Mouse (Mus musculus): ENCODE measurements around the gene Atp2b4.
"Not testable (repeated sequence)": the region's sequence is repeated elsewhere in the genome, so short reads cannot be mapped to it uniquely, and the experiment has no call there.

Gene Atp2b4

DNA sequence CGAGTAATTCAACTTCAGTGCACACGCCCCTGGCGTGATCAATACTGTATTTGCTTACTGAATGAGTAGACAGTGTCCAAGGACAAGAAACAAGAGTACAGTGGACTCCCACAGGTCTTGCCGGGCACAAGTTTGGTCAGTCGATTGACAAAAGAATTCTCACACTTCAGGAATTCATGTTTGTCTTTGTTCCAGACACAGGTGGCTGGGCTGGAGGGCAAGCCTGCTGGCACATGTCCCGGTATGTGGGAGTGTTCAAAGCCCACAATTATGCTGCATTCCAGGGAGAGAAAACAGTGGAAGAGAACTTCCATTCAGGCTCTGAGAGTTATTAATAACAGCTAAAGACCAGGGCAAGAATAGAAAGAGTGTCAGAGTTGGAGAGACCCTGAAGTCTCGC lies 104.9 kb downstream of the Atp2b4 start:
- no peak for DNase-seq (ENCODE audit: low read depth, low spot score)

DNA sequence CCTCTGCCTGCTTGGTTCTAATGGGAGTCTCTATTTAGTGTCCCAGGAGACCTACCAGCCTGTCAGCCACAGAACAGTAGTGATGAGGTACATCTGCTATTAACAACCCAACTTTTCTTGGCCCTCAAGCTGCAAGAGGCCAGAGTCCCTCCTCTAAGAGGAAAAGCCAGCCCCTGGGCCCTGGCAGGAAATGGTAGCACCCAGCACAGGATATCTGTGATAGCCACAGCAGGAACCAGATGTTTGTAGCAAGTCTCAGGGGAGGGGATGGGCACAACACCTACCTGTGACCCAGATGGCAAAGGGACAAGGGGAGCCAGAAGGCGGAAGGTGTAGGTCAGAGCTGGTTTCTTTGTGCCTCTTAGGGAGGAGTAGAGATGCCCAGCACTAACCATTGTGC lies 106.0 kb downstream of the Atp2b4 start:
- DNase-seq (ENCODE audit: low read depth, low spot score) = peak; percentile 58

GRCm38 (mm10) chr1:133694301-133694700 lies 106.5 kb downstream of the Atp2b4 start:
- DNase-seq (ENCODE audit: low read depth, low spot score) = peak; percentile 32

DNA sequence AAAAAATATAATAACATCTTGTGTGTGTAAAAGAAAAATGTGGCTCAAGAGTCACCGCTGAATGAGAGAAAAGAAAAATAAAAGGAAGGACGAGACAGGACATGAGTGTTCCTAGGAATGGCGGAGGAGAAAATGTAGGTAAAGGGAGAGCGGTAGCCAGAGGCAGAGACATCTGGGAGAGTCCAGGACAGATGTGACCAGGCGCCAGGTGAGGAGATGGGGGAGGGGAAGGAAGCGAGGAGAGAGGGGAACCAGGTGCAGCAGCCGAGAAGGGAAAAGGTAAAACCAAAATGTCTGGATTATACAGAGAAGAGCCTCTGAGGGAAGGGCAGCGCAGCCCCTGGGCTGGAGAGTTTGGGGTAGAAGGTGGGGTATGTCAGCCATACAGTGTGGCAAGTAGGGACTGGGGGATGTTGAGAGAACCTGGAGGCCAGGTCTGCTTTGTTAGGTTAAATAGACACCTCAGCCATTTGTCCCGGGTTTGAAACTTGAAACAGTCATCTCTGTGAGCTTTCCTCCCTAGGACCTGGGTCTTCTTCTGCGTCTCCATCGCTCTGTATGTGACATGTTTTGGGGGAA lies 107.2 kb downstream of the Atp2b4 start:
- DNase-seq (ENCODE audit: low read depth, low spot score) = no peak

DNA sequence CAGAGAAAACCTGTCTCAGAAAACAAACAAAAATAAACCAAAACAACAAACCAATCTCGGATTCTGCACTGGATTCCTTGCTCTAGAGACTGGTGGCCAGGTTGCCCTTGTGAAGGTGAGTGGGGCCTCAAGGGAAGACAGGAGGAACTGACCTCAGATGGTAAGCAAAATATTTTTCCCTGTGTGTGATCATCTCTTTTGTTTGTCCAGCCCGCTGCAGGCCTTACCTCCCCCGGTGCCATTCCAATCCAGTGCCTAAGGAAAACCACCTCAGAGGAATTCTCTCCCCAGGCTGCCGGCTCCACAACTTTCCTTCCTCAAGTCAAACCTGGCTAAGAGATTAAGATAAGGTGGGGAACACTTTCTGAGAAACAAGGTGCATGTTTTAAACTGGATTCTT lies 108.6 kb downstream of the Atp2b4 start:
- no peak for DNase-seq (ENCODE audit: low read depth, low spot score)

GRCm38 (mm10) chr1:133691046-133691445 lies 109.8 kb downstream of the Atp2b4 start:
- DNase-seq (ENCODE audit: low read depth, low spot score) = peak; percentile 53

GRCm38 (mm10) chr1:133689897-133690296 lies 110.9 kb downstream of the Atp2b4 start, which contains the start of gene Lax1:
TSS of gene Lax1 (minus strand) at chr1:133690108.
- peak; percentile 89 for DNase-seq (ENCODE audit: low read depth, low spot score)

DNA sequence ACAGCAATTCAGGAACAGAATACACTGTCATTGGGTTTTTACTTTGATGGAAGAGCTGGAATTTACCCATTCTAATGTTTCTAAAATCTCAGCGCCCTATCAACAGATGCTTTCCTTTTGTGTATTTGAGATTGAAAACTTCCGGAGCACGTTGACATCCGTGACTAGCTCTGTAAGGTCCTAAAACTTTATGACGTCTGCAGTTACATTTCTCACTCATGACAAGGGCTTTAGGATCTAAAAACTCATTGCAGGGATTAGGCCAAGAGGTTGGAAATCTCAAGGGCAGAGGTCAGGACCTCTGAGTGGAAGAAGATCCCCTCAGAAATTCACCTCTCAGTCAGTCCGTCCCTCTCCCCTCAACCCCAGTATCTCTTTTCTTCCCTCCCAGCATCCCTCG lies 112.5 kb downstream of the Atp2b4 start:
- DNase-seq (ENCODE audit: low read depth, low spot score) = peak; percentile 35

- DNase-seq (ENCODE audit: low read depth, low spot score) = no peak
Measured at GRCm38 (mm10) chr1:133685749-133686519, 114.9 kb downstream of the Atp2b4 start.

- no peak for DNase-seq (ENCODE audit: low read depth, low spot score)
Measured at GRCm38 (mm10) chr1:133671801-133672200, 129.0 kb downstream of the Atp2b4 start.

GRCm38 (mm10) chr1:133671266-133671665 lies 129.6 kb downstream of the Atp2b4 start:
- DNase-seq (ENCODE audit: low read depth, low spot score) = no peak

DNA sequence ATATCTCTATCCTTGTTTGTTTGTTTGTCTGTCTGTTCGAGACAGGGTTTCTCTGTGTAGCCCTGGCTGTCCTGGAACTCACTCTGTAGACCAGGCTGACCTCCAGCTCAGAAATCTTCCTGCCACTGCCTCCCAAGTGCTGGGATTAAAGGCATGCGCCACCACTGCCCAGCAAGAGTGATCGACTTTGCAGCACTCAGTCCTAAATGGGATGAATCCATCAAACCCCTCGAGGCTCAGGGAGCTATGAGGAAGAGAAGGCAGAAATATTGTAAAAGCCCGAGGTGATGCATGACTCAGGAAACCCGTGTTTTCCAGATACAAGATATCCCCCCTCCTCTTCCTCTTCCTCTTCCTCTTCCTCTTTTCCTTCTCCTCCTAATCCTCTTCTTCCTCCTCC lies 130.1 kb downstream of the Atp2b4 start:
- no peak for DNase-seq (ENCODE audit: low read depth, low spot score)

GRCm38 (mm10) chr1:133670190-133670589 lies 130.7 kb downstream of the Atp2b4 start:
- no peak for DNase-seq (ENCODE audit: low read depth, low spot score)

- no peak for DNase-seq (ENCODE audit: low read depth, low spot score)
Measured at GRCm38 (mm10) chr1:133668618-133669017, 132.2 kb downstream of the Atp2b4 start.

- no peak for DNase-seq (ENCODE audit: low read depth, low spot score)
Measured at GRCm38 (mm10) chr1:133667721-133668120, 133.1 kb downstream of the Atp2b4 start.

GRCm38 (mm10) chr1:133665713-133666112 lies 135.1 kb downstream of the Atp2b4 start:
- not testable (repeated sequence) for DNase-seq (ENCODE audit: low read depth, low spot score)

GRCm38 (mm10) chr1:133664203-133664970 lies 136.5 kb downstream of the Atp2b4 start:
- DNase-seq (ENCODE audit: low read depth, low spot score) = no peak

DNA sequence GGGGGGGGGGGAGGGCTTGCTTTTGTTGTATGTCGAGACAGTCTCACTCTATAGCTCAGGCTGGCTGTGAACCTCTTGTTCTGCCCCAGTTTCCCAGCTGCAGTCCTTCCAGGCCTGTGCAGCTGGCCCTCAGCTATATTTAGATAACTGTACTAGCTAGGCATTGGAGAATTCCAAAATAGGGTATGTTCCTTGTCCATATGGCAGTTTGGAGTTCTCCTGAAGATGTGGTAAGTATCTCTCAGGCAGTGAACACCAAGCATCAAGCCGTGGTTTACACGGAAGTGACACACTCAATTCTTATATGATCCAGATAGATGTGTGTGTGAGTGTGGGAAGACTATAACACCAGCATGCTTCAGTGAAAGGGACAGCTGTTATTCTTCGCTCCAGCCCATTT lies 137.4 kb downstream of the Atp2b4 start:
- DNase-seq (ENCODE audit: low read depth, low spot score) = no peak

DNA sequence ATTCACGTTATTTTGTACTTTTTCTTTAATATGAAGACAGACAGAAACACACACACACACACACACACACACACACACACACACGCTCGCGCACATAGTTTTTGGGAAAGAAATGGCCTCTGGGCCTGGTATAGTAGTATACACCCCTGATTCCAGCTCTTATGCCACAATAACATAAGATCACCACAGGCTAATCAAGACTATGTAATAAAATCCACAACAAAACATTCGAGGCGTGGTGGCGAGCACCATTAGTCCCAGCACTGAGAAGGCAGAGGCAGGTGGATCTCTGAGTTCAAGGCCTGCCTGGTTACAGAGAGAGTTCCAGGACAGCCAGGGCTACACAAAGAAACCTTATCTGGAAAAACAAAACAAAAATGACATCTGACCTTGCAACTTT lies 137.9 kb downstream of the Atp2b4 start:
- DNase-seq (ENCODE audit: low read depth, low spot score) = no peak

DNA sequence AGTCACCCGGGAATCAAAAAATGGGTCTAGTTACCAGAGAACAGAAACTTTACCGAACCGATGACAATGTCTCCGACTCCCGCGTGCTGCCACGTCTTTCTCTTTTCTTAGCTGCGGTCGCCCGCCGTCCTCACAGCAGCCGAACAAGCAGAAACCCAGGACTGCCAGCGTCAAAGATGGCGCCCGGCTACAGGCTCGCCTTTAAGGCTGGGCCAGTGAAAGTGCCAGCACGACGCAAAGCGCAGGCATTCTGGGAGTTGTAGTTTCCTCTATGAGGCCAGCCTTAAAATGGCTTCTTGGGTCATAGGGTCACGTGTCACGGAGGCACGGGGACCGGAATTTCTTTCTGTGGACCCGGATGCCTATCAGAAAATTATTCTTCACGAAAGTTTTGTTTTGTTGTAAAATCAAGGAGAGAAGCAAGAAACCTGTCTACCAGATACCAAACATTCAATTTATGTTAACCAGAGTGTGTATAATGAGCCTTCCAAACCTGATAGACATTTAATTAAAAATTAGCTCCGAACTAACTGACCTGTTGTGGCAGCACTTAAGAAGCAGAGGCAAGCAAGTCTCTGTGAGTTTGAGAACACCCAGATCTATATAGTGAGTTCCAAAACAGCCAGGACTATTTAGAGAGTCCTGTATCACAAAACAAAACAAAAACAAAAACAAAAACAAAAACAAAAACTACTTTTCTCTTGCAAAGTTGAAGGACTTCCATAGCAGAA lies 139.5 kb downstream of the Atp2b4 start, which contains the start of gene Gm38394:
Gene Gm38394 (minus strand): TSS at position 116 of the 731 bp plus-strand sequence.
- peak; percentile 97 for DNase-seq (ENCODE audit: low read depth, low spot score)

DNA sequence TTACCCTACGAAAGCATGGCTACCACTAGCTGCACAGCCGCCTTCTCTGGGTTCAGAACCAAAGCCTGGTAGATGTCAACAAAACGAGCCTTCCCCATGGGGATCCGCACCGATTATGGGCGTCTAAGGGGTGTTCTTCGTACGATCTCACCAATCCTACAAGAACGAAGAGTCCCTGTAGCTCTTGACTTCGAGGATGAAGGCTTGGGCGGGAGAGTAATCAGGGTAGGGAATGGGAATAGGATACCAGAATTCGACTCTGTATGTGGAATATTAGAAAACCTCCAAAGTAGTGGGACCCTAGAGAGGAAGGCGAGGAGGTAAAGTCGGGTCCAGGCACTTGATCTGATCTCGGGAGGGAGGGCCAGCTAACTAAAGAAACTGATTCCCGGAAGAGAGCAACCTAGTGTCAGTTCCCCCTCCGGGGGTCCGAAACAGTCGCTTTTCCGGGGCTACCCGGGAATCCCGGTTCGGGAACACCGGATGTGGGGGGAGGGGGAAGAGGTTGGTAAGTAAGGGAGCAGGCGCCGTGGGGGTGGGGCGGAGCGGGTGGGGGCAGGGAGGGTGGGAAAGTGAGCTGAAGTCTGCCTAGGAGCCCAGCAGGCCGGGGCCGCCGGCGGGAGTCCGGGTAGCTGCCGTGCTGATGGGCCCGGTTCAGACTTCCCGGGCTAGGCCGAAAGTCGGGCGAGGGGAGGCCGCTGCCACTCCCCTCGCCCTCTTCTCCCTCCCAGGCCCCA lies 140.2 kb downstream of the Atp2b4 start, which contains the start of gene Zbed6:
Gene Zbed6 (minus strand): TSS at position 420 of the 737 bp plus-strand sequence.
- DNase-seq (ENCODE audit: low read depth, low spot score) = no peak

Data from CD4-positive helper T cell, adult 2 months (primary cell).